Mouse (Mus musculus) hindbrain, postnatal 0 days (tissue): ENCODE data around the gene Srrm2. TPM values are rescaled to one million over a fixed set of nuclear protein-coding genes. Genes with fewer than 3 reads are reported as not detected.
A peak's percentile ranks its signal among the peaks of the same experiment; 100 is the strongest.

Source experiments
- ATAC-seq: fragments of 200-750 bp; cut with Nextera tagmentation; 2 replicates; pipeline ENCODE4 v1.8.0; 2017; ENCODE audit warnings: mild to moderate bottlenecking, moderate TSS enrichment, moderate library complexity
- DNase-seq: peaks from one replicate; pipeline ENCODE4 v3.0.0-alpha.2; 2015; ENCODE audit warnings: low spot score
- H3K27ac ChIP-seq: fragments of 300-500 bp; sonication (generic); 2 replicates; pipeline ENCODE4 v1.5.1; 2014; ENCODE audit warnings: mild to moderate bottlenecking
- H3K27me3 ChIP-seq: fragments of 300-500 bp; sonication (generic); 2 replicates; pipeline ENCODE4 v1.6.1; 2014; ENCODE audit warnings: low read length, mixed read lengths; ENCODE audit not compliant: insufficient read depth
- H3K36me3 ChIP-seq: fragments of 300-500 bp; sonication (generic); 2 replicates; pipeline ENCODE4 v1.6.1; 2014; ENCODE audit warnings: low read length, mixed read lengths; ENCODE audit not compliant: insufficient read depth
- H3K4me1 ChIP-seq: fragments of 300-500 bp; sonication (generic); 2 replicates; pipeline ENCODE4 v1.6.1; 2014; ENCODE audit warnings: antibody characterized with exemption, low read length, mixed read lengths; ENCODE audit not compliant: insufficient read depth
- H3K4me2 ChIP-seq: fragments of 300-500 bp; sonication (generic); 2 replicates; pipeline ENCODE4 v1.6.1; 2014; ENCODE audit warnings: low read depth, mild to moderate bottlenecking, low read length, moderate library complexity, mixed read lengths
- H3K4me3 ChIP-seq: fragments of 300-500 bp; sonication (generic); 2 replicates; pipeline ENCODE4 v1.5.1; 2014; ENCODE audit warnings: low read length
- H3K9ac ChIP-seq: fragments of 300-500 bp; sonication (generic); replicated peaks from 2 replicates; pipeline ENCODE4 v1.6.1; 2014; ENCODE audit warnings: mild to moderate bottlenecking, low read length, moderate library complexity, mixed read lengths
- H3K9me3 ChIP-seq: fragments of 300-500 bp; sonication (generic); 2 replicates; pipeline ENCODE4 v1.6.1; 2016; ENCODE audit warnings: low read length, mixed read lengths
- CTCF ChIP-seq: IDR thresholded peaks from 2 replicates; pipeline ENCODE4 v1.5.1; 2016; ENCODE audit warnings: antibody characterized with exemption, control low read depth, low read depth
- WGBS: fragments of 180-500 bp; shearing (Covaris S2); extraction: QIAGEN DNeasy Blood & Tissue Kit; methylation state at CpG from one replicate; pipeline ENCODE4 v1.1.7; 2014; 5-methylcytosine and 5-hydroxymethylcytosine counted together
- polyA plus RNA-seq: library from polyadenylated mRNA; unstranded; fragments of >200 nt; fragmentation: Nextera tagmentation; extraction: Ambion mirVana; gene quantifications from 2 replicates; pipeline ENCODE4 v1.2.1, GENCODE M21; 2015
- total RNA-seq: library from RNA; depleted of rRNA; stranded (reverse); fragments of >200 nt; gene quantifications from 2 replicates; pipeline ENCODE4 v1.2.3, GENCODE M21; 2014

Srrm2 gene
- total and polyA plus RNA-seq, 2 experiments from 2014 or later: 144 to 419 TPM

- Histone ChIP-seq H3K36me3 (no peaks in the 10 kb centered on the region), H3K27ac (peak overlapping the region; percentile 91), H3K4me1 (peaks cover 17% of the 10 kb centered on the region), H3K9me3 (no peaks in the 10 kb centered on the region), H3K4me3 (peak overlapping the region; percentile 42), H3K9ac (peak overlapping the region; percentile 66), H3K4me2 (peak overlapping the region; percentile 60), H3K27me3 (no peaks in the 10 kb centered on the region)
- 11% methylated on average over 13 of the region's 13 CpGs for WGBS
- ATAC-seq (peak; percentile 72), DNase-seq (peak; percentile 80)
- no peak for TF ChIP-seq CTCF
Measured at GRCm38 (mm10) chr17:23786510-23786931, 3.8 kb upstream of the Srrm2 start.

GRCm38 (mm10) chr17:23788973-23789372, 1.4 kb upstream of the Srrm2 start:
- H3K4me1 ChIP-seq: peaks cover 17% of the 10 kb centered on the region
- ATAC-seq (no peak), DNase-seq (no peak)
- TF ChIP-seq CTCF: no peak
- WGBS: 91% methylated on average over 4 of the region's 4 CpGs
- H3K36me3 ChIP-seq: no peaks in the 10 kb centered on the region
- H3K4me3 ChIP-seq: no peak overlapping the region
- H3K9me3 ChIP-seq: no peaks in the 10 kb centered on the region
- H3K9ac ChIP-seq: no peak overlapping the region
- no peak overlapping the region for H3K4me2 ChIP-seq
- no peak overlapping the region for H3K27ac ChIP-seq
- H3K27me3 ChIP-seq: no peaks in the 10 kb centered on the region

- Histone ChIP-seq H3K9ac (peak overlapping the region; percentile 75), H3K9me3 (no peaks in the 10 kb centered on the region), H3K36me3 (no peaks in the 10 kb centered on the region), H3K4me3 (peak overlapping the region; percentile 46), H3K4me2 (peak overlapping the region; percentile 86), H3K4me1 (peaks cover 17% of the 10 kb centered on the region), H3K27me3 (no peaks in the 10 kb centered on the region), H3K27ac (peak overlapping the region; percentile 91)
- DNase-seq: peak; percentile 18
- ATAC-seq: no peak
- no peak for TF ChIP-seq CTCF
- WGBS: 19% methylated on average over 8 of the region's 8 CpGs
Measured at GRCm38 (mm10) chr17:23789749-23790268, 523 bp upstream of the Srrm2 start.

GRCm38 (mm10) chr17:23791079-23791357, 686 bp downstream of the Srrm2 start:
- no peaks in the 10 kb centered on the region for H3K9me3 ChIP-seq
- peak overlapping the region; percentile 86 for H3K4me2 ChIP-seq
- H3K4me1 ChIP-seq: peaks cover 17% of the 10 kb centered on the region
- peak overlapping the region; percentile 91 for H3K27ac ChIP-seq
- TF ChIP-seq CTCF: no peak
- 34% methylated on average over 2 of the region's 2 CpGs for WGBS
- peak overlapping the region; percentile 75 for H3K9ac ChIP-seq
- DNase-seq (peak; percentile 32), ATAC-seq (no peak)
- no peaks in the 10 kb centered on the region for H3K36me3 ChIP-seq
- peak overlapping the region; percentile 46 for H3K4me3 ChIP-seq
- no peaks in the 10 kb centered on the region for H3K27me3 ChIP-seq

- H3K27me3 ChIP-seq: no peaks in the 10 kb centered on the region
- H3K4me1 ChIP-seq: peaks cover 9% of the 10 kb centered on the region
- no peak for DNase-seq
- H3K4me2 ChIP-seq: no peak overlapping the region
- no peaks in the 10 kb centered on the region for H3K36me3 ChIP-seq
- 94% methylated on average over 8 of the region's 8 CpGs for WGBS
- no peaks in the 10 kb centered on the region for H3K9me3 ChIP-seq
- H3K9ac ChIP-seq: no peak overlapping the region
- no peak for ATAC-seq
- H3K27ac ChIP-seq: no peak overlapping the region
- no peak for TF ChIP-seq CTCF
- H3K4me3 ChIP-seq: no peak overlapping the region
Measured at GRCm38 (mm10) chr17:23795323-23795722, 5.0 kb downstream of the Srrm2 start.

- ATAC-seq: no peak
- H3K9ac ChIP-seq: no peak overlapping the region
- H3K9me3 ChIP-seq: no peaks in the 10 kb centered on the region
Measured at GRCm38 (mm10) chr17:23797316-23797715, 7.0 kb downstream of the Srrm2 start.

GRCm38 (mm10) chr17:23801627-23802026, 11.3 kb downstream of the Srrm2 start:
- DNase-seq: no peak
- no peak overlapping the region for H3K9ac ChIP-seq
- no peaks in the 10 kb centered on the region for H3K27me3 ChIP-seq
- H3K4me1 ChIP-seq: peaks cover 9% of the 10 kb centered on the region
- WGBS: 92% methylated on average over 10 of the region's 10 CpGs
- no peaks in the 10 kb centered on the region for H3K36me3 ChIP-seq
- no peak for TF ChIP-seq CTCF
- no peak overlapping the region for H3K4me2 ChIP-seq
- H3K4me3 ChIP-seq: no peak overlapping the region
- H3K9me3 ChIP-seq: no peaks in the 10 kb centered on the region
- no peak overlapping the region for H3K27ac ChIP-seq
- no peak for ATAC-seq

More at GRCm38 (mm10) chr17:23797316-23797715, 7.0 kb downstream of the Srrm2 start:
- no peak for TF ChIP-seq CTCF
- H3K4me1 ChIP-seq: no peaks in the 10 kb centered on the region
- H3K4me2 ChIP-seq: no peak overlapping the region
- H3K27ac ChIP-seq: no peak overlapping the region
- no peak for DNase-seq
- H3K27me3 ChIP-seq: no peaks in the 10 kb centered on the region
- H3K36me3 ChIP-seq: no peaks in the 10 kb centered on the region
- WGBS: 85% methylated on average over 7 of the region's 7 CpGs
- no peak overlapping the region for H3K4me3 ChIP-seq
